Mouse (Mus musculus) MEL (cell line): ENCODE results near the gene Lefty1. TPM values are rescaled to one million over a fixed set of nuclear protein-coding genes. Genes with fewer than 3 reads are reported as not detected.
A peak's percentile ranks its signal among the peaks of the same experiment; 100 is the strongest.

Source experiments
- DNase-seq: peaks from one replicate; pipeline ENCODE4 v3.0.0; 2011; ENCODE audit warnings: low read depth, low spot score
- H3K27ac ChIP-seq: 2 replicates; pipeline ENCODE4 v1.5.1; 2012; ENCODE audit warnings: low read depth, mild to moderate bottlenecking, control low read depth, low read length, moderate library complexity; ENCODE audit not compliant: control insufficient read depth
- H3K27me3 ChIP-seq, 2 experiments: fragments of 150-350 bp in 1 of 2; sonication (generic) in 1 of 2; 2 replicates each; pipeline ENCODE4 v1.6.1; 2012; ENCODE audit warnings: low read length in 2 of 2, mild to moderate bottlenecking in 2 of 2, improper control_type of control experiment in 1 of 2, moderate library complexity in 1 of 2; ENCODE audit not compliant: insufficient read depth in 2 of 2, control insufficient read depth in 1 of 2
- H3K36me3 ChIP-seq, 2 experiments: 2 replicates each; pipeline ENCODE4 v1.6.1; 2012 to 2014; ENCODE audit warnings: low read length in 2 of 2, improper control_type of control experiment in 1 of 2, inconsistent platforms in 1 of 2, mild to moderate bottlenecking in 1 of 2; ENCODE audit not compliant: insufficient read depth in 2 of 2, control insufficient read depth in 1 of 2
- H3K4me1 ChIP-seq, 2 experiments: fragments of 150-350 bp in 1 of 2; sonication (generic) in 1 of 2; 2 replicates each; pipeline ENCODE4 v1.6.1; 2012; ENCODE audit warnings: low read length in 2 of 2, improper control_type of control experiment in 1 of 2, mild to moderate bottlenecking in 1 of 2; ENCODE audit not compliant: insufficient read depth in 2 of 2, control insufficient read depth in 1 of 2
- H3K4me3 ChIP-seq, 2 experiments: fragments of 150-350 bp in 1 of 2; sonication (generic) in 1 of 2; 2 replicates each; pipeline ENCODE4 v1.5.1; 2012; ENCODE audit warnings: low read depth in 2 of 2, low read length in 2 of 2, mild to moderate bottlenecking in 2 of 2, moderate library complexity in 2 of 2, control low read depth in 1 of 2, improper control_type of control experiment in 1 of 2; ENCODE audit not compliant: control insufficient read depth in 1 of 2, insufficient read depth in 1 of 2
- H3K79me2 ChIP-seq: 2 replicates; pipeline ENCODE4 v1.6.1; 2012; ENCODE audit warnings: mild to moderate bottlenecking, low read length, moderate library complexity; ENCODE audit not compliant: control insufficient read depth, poor library complexity, insufficient read depth
- H3K9ac ChIP-seq: 2 replicates; pipeline ENCODE4 v1.6.1; 2012; ENCODE audit warnings: low read depth, mild to moderate bottlenecking, control low read depth, low read length, moderate library complexity; ENCODE audit not compliant: control insufficient read depth, poor library complexity, severe bottlenecking
- H3K9me3 ChIP-seq: fragments of 150-350 bp; sonication (generic); replicated peaks from 2 replicates; pipeline ENCODE4 v1.6.1; 2012; ENCODE audit warnings: mild to moderate bottlenecking, low read length, improper control_type of control experiment, moderate library complexity; ENCODE audit not compliant: insufficient read depth
- CHD1 ChIP-seq: IDR thresholded peaks from 2 replicates; pipeline ENCODE4 v1.6.1; 2012; ENCODE audit warnings: low read depth, mild to moderate bottlenecking, inconsistent platforms, low read length, improper control_type of control experiment
- CTCF ChIP-seq, 3 experiments: IDR thresholded peaks in 2 of 3; conservative IDR thresholded peaks in 1 of 3; 2 replicates each; pipeline ENCODE4 v1.5.1; 2011 to 2012; ENCODE audit warnings: low read length in 3 of 3, low read depth in 2 of 3, mild to moderate bottlenecking in 2 of 3, improper control_type of control experiment in 1 of 3, inconsistent platforms in 1 of 3, mixed read lengths in 1 of 3, moderate library complexity in 1 of 3; ENCODE audit not compliant: control insufficient read depth in 1 of 3, insufficient read depth in 1 of 3, poor library complexity in 1 of 3, severe bottlenecking in 1 of 3
- ELF1 ChIP-seq: IDR thresholded peaks from 2 replicates; pipeline ENCODE4 v1.6.1; 2014; ENCODE audit warnings: low read depth, mild to moderate bottlenecking, inconsistent platforms, low read length, improper control_type of control experiment, moderate library complexity
- ETS1 ChIP-seq: IDR thresholded peaks from 2 replicates; pipeline ENCODE4 v1.6.1; 2012; ENCODE audit warnings: low read depth, mild to moderate bottlenecking, inconsistent platforms, low read length, improper control_type of control experiment, moderate library complexity
- HCFC1 ChIP-seq: IDR thresholded peaks from 2 replicates; pipeline ENCODE4 v1.6.1; 2012; ENCODE audit warnings: low read depth, mild to moderate bottlenecking, inconsistent platforms, low read length, improper control_type of control experiment, moderate library complexity
- JUND ChIP-seq: IDR thresholded peaks from 2 replicates; pipeline ENCODE4 v1.6.1; 2011; ENCODE audit warnings: low read depth, mild to moderate bottlenecking, improper control_type of control experiment, low read length
- MAFK ChIP-seq: IDR thresholded peaks from 2 replicates; pipeline ENCODE4 v1.6.1; 2011; ENCODE audit warnings: low read depth, mild to moderate bottlenecking, low read length, improper control_type of control experiment, borderline replicate concordance
- MAX ChIP-seq: IDR thresholded peaks from 2 replicates; pipeline ENCODE4 v1.6.1; 2011; ENCODE audit warnings: low read length, improper control_type of control experiment
- MAZ ChIP-seq: IDR thresholded peaks from 2 replicates; pipeline ENCODE4 v1.6.1; 2012; ENCODE audit warnings: low read depth, mild to moderate bottlenecking, inconsistent platforms, low read length, improper control_type of control experiment
- MXI1 ChIP-seq: IDR thresholded peaks from 2 replicates; pipeline ENCODE4 v1.6.1; 2011; ENCODE audit warnings: mild to moderate bottlenecking, low read depth, low read length, improper control_type of control experiment
- MYC ChIP-seq: IDR thresholded peaks from 2 replicates; pipeline ENCODE4 v1.6.1; 2011; ENCODE audit warnings: low read depth, mild to moderate bottlenecking, low read length, improper control_type of control experiment, moderate library complexity
- NRF1 ChIP-seq: IDR thresholded peaks from 2 replicates; pipeline ENCODE4 v1.6.1; 2014; ENCODE audit warnings: low read depth, mild to moderate bottlenecking, inconsistent platforms, low read length, improper control_type of control experiment, moderate library complexity; ENCODE audit not compliant: poor library complexity, insufficient read depth, severe bottlenecking
- POLR2A ChIP-seq, 2 experiments: IDR thresholded peaks; 2 replicates each; pipeline ENCODE4 v1.6.1; 2011 to 2012; ENCODE audit warnings: low read length in 2 of 2, mild to moderate bottlenecking in 2 of 2, control low read depth in 1 of 2, improper control_type of control experiment in 1 of 2, low read depth in 1 of 2, moderate library complexity in 1 of 2; ENCODE audit not compliant: control insufficient read depth in 1 of 2, insufficient read depth in 1 of 2, poor library complexity in 1 of 2
- POLR2AphosphoS2 ChIP-seq: IDR thresholded peaks from 2 replicates; pipeline ENCODE4 v1.6.1; 2011; ENCODE audit warnings: low read length, improper control_type of control experiment
- POLR2AphosphoS5 ChIP-seq: IDR thresholded peaks from 2 replicates; pipeline ENCODE4 v1.6.1; 2012; ENCODE audit warnings: low read depth, borderline replicate concordance, mild to moderate bottlenecking, inconsistent platforms, low read length, moderate library complexity, mixed read lengths
- RAD21 ChIP-seq: IDR thresholded peaks from 2 replicates; pipeline ENCODE4 v1.6.1; 2011; ENCODE audit warnings: mild to moderate bottlenecking, low read depth, low read length, improper control_type of control experiment
- RCOR1 ChIP-seq: IDR thresholded peaks from 2 replicates; pipeline ENCODE4 v1.6.1; 2012; ENCODE audit warnings: low read depth, mild to moderate bottlenecking, inconsistent platforms, low read length, improper control_type of control experiment
- SIN3A ChIP-seq: IDR thresholded peaks from 2 replicates; pipeline ENCODE4 v1.6.1; 2012; ENCODE audit warnings: low read length, improper control_type of control experiment, inconsistent platforms
- SMC3 ChIP-seq: IDR thresholded peaks from 2 replicates; pipeline ENCODE4 v1.6.1; 2011; ENCODE audit warnings: low read depth, low read length, improper control_type of control experiment
- USF2 ChIP-seq, 2 experiments: IDR thresholded peaks; 2 replicates each; pipeline ENCODE4 v1.6.1; 2011 to 2012; ENCODE audit warnings: improper control_type of control experiment in 2 of 2, low read length in 2 of 2, borderline replicate concordance in 1 of 2, inconsistent platforms in 1 of 2, low read depth in 1 of 2, mild to moderate bottlenecking in 1 of 2; ENCODE audit not compliant: insufficient read depth in 1 of 2
- ZMIZ1 ChIP-seq: IDR thresholded peaks from 2 replicates; pipeline ENCODE4 v1.6.1; 2012; ENCODE audit warnings: low read depth, mild to moderate bottlenecking, inconsistent platforms, low read length, improper control_type of control experiment, moderate library complexity
- ZNF384 ChIP-seq: IDR thresholded peaks from 2 replicates; pipeline ENCODE4 v1.6.1; 2012; ENCODE audit warnings: low read depth, mild to moderate bottlenecking, inconsistent platforms, low read length, improper control_type of control experiment
- polyA plus RNA-seq, 2 experiments: library from polyadenylated mRNA; stranded (reverse) in 1 of 2; unstranded in 1 of 2; fragments of >175 nt in 1 of 2; fragments of >200 nt in 1 of 2; gene quantifications; 2 replicates each; pipeline versions ENCODE4 v1.2.1 to v1.2.4; 2012; ENCODE audit warnings: low replicate concordance in 2 of 2, low read depth in 1 of 2; ENCODE audit not compliant: insufficient read length in 2 of 2, insufficient read depth in 1 of 2, missing spikeins in 1 of 2
- total RNA-seq: library from RNA; depleted of rRNA; stranded (reverse); fragments of 300-350 nt; gene quantifications from 2 replicates; pipeline ENCODE4 v1.2.3, GENCODE M21; 2012

The Lefty1 gene
- total and polyA plus RNA-seq, 3 experiments = 5.1 to 6.4 TPM; not detected in 1

DNA sequence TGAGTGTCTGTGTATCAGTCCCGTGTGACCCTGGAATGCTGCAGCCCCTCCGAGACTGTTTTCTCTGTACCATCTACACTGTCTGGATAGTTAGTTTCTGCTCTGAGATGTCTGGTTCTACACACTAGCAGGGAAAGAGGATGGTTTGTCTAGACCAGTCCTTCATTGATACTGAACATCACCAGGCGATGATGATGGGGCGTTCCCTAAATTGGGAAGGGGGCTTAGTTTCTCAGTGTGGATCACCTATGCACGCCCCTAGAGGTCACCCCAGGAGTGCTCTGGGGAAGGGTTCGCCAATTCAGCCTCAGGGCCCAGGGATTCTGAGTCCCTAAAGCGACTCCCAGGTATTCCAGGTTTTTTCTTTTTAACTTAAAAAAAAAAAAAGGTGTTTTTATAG lies 45.6 kb upstream of the Lefty1 start:
- Histone ChIP-seq H3K9ac (no peak overlapping the region), H3K4me1 (peaks cover 0 to 13% of the 10 kb centered on the region in 2 experiments; a peak in 2 of 4 replicates), H3K36me3 (no peaks in the 10 kb centered on the region; a peak in 1 of 4 replicates), H3K9me3 (no peaks in the 10 kb centered on the region), H3K79me2 (no peaks in the 10 kb centered on the region), H3K4me3 (no peak overlapping the region), H3K27ac (no peak overlapping the region), H3K27me3 (no peaks in the 10 kb centered on the region)
- TF ChIP-seq POLR2AphosphoS2 (no peak), SMC3 (no peak), JUND (no peak), RCOR1 (no peak), MXI1 (no peak), ZNF384 (no peak), HCFC1 (no peak), MAZ (no peak), MAFK (no peak), MYC (no peak), USF2 (IDR thresholded peaks at IDR 0.05; ENCODE audit: borderline replicate concordance in 1 of 2, insufficient read depth in 1 of 2, low read depth in 1 of 2, low read length in 2 of 2) (no peak), ZMIZ1 (no peak), NRF1 (no peak), SIN3A (no peak), MAX (no peak), POLR2A (IDR thresholded peaks at IDR 0.05; ENCODE audit: control insufficient read depth in 1 of 2, insufficient read depth in 1 of 2, low read depth in 1 of 2, low read length in 2 of 2, poor library complexity in 1 of 2) (no peak), ETS1 (no peak)
- no peak for DNase-seq

DNA sequence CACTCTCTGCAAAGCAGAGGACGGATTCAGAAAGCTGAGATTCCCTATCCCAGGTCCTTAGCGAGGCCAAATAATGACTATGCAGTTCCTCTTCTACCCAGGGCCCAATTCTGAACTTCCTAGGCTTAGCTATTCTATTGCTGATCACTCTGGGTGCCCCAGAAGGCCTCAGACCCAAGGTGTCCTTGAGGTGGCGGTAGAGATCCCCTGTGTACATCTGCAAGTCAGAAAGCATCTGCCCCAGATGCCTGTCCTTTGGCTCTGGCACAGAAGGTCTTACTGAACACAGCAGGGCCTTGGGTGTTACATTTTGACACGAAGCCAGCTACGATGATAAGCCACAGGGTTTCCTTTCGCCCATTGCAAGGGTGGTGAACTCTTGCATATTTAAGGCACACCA lies 45.0 kb upstream of the Lefty1 start:
- Histone ChIP-seq H3K4me1 (peaks cover 0 to 8% of the 10 kb centered on the region in 2 experiments; a peak in 1 of 4 replicates), H3K27me3 (no peaks in the 10 kb centered on the region), H3K79me2 (no peaks in the 10 kb centered on the region), H3K9me3 (no peaks in the 10 kb centered on the region), H3K27ac (no peak overlapping the region), H3K36me3 (no peaks in the 10 kb centered on the region), H3K4me3 (no peak overlapping the region), H3K9ac (no peak overlapping the region)
- DNase-seq = peak; percentile 76
- TF ChIP-seq ZNF384 = no peak
- peak; percentile 57 to 65 (median 58) for TF ChIP-seq CTCF (IDR thresholded peaks at IDR 0.05 in 2 of 3, conservative IDR thresholded peaks at IDR 0.05 in 1 of 3; ENCODE audit: control insufficient read depth in 1 of 3, insufficient read depth in 1 of 3, low read depth in 2 of 3, low read length in 3 of 3, poor library complexity in 1 of 3, severe bottlenecking in 1 of 3)
- TF ChIP-seq ELF1 = no peak
- no peak for TF ChIP-seq MYC
- TF ChIP-seq RAD21 = peak; percentile 31; the same call in 1 of the 2 replicates
- TF ChIP-seq CHD1 = no peak
- no peak for TF ChIP-seq POLR2AphosphoS2
- TF ChIP-seq POLR2AphosphoS5 = no peak
- peak; percentile 47 for TF ChIP-seq SMC3
